Mouse (Mus musculus): ENCODE data around the gene Sort1. TPM values are rescaled to one million over a fixed set of nuclear protein-coding genes. Genes with fewer than 3 reads are reported as not detected.
A peak's percentile ranks its signal among the peaks of the same experiment; 100 is the strongest.

Sort1 gene
- total RNA-seq, 2 experiments from 2014 or later = 24.3 to 26.9 TPM

- intact Hi-C loops (cut with DNase I) = no loop called here
Observed at GRCm38 (mm10) chr3:108291036-108291799, 7.3 kb downstream of the Sort1 start.

DNA sequence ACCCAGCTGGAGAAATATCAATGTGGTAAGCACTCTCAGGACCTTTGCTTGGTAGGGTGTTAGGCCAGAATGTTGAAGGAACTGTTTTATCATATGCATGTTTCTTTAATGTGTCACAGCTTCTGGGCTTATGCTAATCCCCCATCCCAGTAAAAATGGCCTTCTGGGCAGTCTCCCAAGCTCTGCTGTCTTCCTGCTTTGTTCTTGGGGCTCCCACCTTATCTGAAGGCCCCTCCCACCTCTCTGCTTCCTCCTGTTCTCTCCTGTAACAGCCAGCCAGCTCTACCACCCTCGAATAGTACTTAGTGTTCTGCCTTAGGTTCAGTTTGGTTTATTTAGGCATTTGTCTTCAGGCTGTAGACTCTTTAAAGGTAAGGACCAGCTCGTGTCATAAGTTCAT, 10.5 kb downstream of the Sort1 start:
- DNase-seq = no peak
- intact Hi-C loops (cut with DNase I) = no loop called here

More at GRCm38 (mm10) chr3:108291036-108291799, 7.3 kb downstream of the Sort1 start:
- DNase-seq = no peak

- intact Hi-C loops (cut with DNase I) = no loop called here
- DNase-seq = peak in 1 of 2 experiments; percentile 55
Observed at GRCm38 (mm10) chr3:108295379-108296219, 11.7 kb downstream of the Sort1 start.

GRCm38 (mm10) chr3:108296220-108297049, 12.6 kb downstream of the Sort1 start:
- intact Hi-C loops (cut with DNase I) = no loop called here
- peak; percentile 69 to 71 for DNase-seq

DNA sequence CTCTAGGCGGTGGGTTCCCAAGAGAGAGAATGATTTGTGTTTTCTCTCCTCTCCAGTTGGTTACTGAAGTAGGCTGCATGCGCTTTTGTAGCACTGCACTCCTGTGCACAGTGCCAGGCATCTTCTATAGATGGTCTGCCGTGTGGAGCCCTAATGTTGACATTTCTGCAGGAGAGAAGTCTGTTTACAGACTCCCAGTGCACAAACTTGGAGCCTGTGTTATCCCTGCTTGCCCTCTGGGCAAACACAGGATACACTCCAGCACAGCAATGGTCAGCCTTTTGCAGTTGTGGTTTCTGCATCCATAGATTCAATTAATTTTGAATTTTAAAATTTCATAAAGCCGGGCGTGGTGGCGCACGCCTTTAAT, 13.2 kb downstream of the Sort1 start:
- intact Hi-C loops (cut with DNase I) = no loop called here
- DNase-seq = no peak

DNA sequence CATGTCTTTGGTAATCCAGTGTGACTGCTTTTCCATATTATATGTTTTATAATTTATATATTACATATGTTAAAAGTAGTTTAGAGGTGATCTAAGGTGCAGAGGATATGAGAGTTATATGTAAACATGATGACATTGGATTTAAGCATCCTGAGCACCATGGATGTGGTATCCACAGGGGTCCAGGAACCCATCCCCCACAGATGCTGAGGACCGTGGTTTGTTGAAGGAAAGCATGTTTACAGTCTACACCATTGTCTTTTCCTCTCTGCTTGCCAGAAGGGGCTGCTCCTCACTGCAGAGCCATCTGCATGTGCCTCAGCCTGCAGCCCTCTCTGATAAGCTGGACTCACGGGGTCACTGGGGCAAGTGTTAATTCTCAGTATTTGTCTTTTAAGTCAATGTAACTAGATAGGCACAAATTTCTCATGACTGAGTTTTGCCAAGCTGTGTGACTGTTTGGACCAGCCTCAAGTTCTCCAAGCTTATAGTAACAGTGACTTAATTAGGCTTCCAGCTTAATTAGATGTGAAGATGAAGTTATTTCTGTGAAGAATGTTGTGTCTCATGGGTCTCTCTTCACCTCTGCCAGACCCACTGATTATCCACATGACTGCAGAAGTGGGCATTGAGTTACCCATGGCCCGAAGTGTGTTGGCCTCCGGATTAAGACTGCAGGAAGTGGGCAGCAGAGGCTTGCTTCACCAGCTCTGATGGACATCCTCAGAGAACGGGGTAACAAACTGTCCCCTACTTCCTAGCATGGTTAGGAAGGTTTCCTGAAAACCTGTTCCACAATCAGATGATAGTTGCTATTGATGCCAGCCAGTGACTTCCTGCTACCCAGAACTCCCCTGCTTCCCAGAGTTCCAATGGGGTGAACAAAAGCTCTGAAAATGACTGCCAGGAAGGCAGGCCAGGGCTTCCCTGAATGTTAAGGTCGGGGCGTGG, 14.0 kb downstream of the Sort1 start:
- no peak for DNase-seq

GRCm38 (mm10) chr3:108300455-108301030, 16.7 kb downstream of the Sort1 start:
- DNase-seq = no peak
- intact Hi-C loops (cut with DNase I) = no loop called here

More for the DNA sequence above, 14.0 kb downstream of the Sort1 start:
- intact Hi-C loops (cut with DNase I) = no loop called here

DNA sequence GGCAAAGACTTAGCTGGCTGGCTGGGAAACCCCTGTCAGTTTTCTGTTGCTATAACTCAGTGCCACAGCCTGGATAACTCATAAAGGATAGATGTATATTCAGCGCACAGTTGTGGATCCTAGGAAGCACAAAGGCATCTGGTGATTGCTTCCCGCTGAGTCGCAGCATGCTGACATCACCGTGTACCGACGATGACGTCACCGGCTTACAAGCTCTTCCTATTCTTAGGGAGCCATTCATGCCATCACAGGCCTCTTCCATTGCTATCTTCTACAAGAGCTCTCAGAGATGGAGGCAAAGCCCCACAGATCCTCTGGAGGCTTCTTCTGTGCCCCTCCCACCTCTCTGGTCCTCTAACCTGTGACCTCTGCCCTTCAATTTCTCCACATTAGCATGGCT, 19.8 kb downstream of the Sort1 start:
- intact Hi-C loops (cut with DNase I) = no loop called here
- no peak for DNase-seq

- no peak for DNase-seq
- intact Hi-C loops (cut with DNase I) = no loop called here
Observed at GRCm38 (mm10) chr3:108304747-108305146, 20.9 kb downstream of the Sort1 start.

- intact Hi-C loops (cut with DNase I) = no loop called here
- peak in 1 of 2 experiments; percentile 55 for DNase-seq
Observed at GRCm38 (mm10) chr3:108306387-108306786, 22.5 kb downstream of the Sort1 start.

GRCm38 (mm10) chr3:108307485-108307884, 23.6 kb downstream of the Sort1 start:
- intact Hi-C loops (cut with DNase I) = no loop called here
- DNase-seq = no peak

DNA sequence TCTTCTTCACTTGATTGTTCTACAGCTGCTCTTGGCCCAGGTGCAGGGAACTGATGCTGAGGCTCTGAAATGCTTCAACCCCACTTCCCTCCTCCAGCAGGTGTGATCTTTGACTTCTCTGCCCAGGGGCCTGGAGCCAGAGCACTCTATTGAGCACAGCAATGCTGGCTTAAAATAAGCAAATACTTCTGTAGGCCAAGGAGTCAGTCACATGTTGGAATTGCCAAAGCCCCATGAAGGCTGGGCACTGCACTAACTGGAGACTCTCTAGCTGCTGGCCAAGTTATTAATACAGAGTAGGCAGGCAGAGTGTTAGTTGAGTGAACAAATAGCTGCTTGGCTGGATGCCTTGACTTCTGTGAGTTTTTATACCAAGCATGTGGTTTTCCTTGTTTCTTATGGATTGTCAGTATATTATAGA, 27.0 kb downstream of the Sort1 start:
- intact Hi-C loops (cut with DNase I) = loop anchor here (5.0 kb wide), 1 partner anchor 51 kb away; the partner anchor contains the start of gene Mybphl
- DNase-seq = peak in 1 of 2 experiments; percentile 46

DNA sequence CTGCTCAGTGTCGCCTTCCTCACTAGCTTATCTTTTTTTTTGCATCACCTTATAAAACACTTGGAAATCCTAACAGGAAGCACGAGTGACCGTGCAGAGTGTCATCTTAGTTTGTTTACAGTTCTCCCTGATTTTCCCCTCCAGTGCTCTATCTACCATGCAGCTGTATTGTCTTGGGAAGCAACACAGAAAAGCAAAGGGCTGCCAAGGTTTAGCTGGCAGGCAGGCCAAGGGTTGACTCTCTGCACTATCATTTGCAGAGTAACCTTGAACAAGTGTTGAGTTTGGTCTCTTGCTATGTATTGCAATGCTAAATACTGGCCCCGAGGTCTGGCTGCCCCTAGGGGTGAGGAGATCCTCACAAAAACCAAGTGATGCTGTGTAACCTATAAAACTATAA, 27.8 kb downstream of the Sort1 start:
- peak; percentile 49 to 58 for DNase-seq
- intact Hi-C loops (cut with DNase I) = loop anchor here (5.0 kb wide), 1 partner anchor 51 kb away; the partner anchor contains the start of gene Mybphl

- no peak for DNase-seq
- intact Hi-C loops (cut with DNase I) = loop anchor here (5.0 kb wide), 1 partner anchor 50 kb away; the partner anchor contains the start of gene Mybphl
Observed at GRCm38 (mm10) chr3:108312414-108312813, 28.5 kb downstream of the Sort1 start.

DNA sequence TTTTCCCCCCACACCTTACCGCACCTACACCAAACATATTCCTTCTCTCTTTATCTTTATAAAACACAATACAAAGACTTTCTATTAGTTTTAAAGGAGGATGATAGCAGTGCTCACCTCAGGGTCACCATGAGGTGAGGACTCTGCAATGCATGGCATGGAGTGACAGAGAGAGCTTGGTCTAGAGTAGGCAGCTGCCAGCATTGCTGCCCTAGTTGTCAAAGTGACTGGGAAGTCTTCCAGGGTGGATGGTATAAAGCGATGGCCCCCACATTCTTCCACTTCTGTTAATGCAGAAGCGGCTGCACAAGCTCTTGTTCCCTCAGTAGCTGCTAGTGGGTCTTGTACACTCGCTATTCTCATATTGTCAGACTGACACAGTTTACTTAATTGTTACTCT, 29.3 kb downstream of the Sort1 start:
- DNase-seq = peak; percentile 47 to 56
- intact Hi-C loops (cut with DNase I) = loop anchor here (5.0 kb wide), 1 partner anchor 49 kb away; the partner anchor contains the start of gene Mybphl

- intact Hi-C loops (cut with DNase I) = loop anchor here (5.0 kb wide), 1 partner anchor 48 kb away; the partner anchor contains the start of gene Mybphl
- no peak for DNase-seq
Observed at GRCm38 (mm10) chr3:108314038-108314675, 30.3 kb downstream of the Sort1 start.

- intact Hi-C loops (cut with DNase I) = no loop called here
Observed at GRCm38 (mm10) chr3:108318517-108318916, 34.6 kb downstream of the Sort1 start.

DNA sequence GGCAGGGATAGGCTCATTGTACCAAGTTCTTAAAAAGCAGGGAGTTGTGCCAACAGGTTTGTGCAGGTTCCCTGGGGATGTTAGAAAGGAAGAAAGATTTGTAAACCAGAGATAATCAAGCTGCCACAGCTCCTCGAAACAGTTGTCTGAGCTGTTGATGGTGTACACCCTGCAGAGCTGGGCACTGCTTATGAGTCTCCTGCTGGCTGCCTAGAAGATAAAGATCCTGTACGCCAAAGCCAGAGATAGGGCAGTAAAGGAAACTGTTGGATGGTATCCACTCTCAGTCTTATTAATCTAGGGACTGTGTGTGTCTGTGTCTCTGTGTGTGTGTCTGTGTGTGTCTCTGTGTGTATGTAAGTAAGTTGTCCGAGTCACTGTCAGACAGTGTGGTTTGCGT, 37.8 kb downstream of the Sort1 start:
- DNase-seq = no peak
- intact Hi-C loops (cut with DNase I) = loop anchor here (5.0 kb wide), 1 partner anchor 34 kb away; no protein-coding TSS in a partner anchor

More at GRCm38 (mm10) chr3:108318517-108318916, 34.6 kb downstream of the Sort1 start:
- DNase-seq = no peak
